Mouse (Mus musculus) urinary bladder, adult 2 months (tissue): ENCODE results near the gene Vmn2r76. TPM values are rescaled to one million over a fixed set of nuclear protein-coding genes. Genes with fewer than 3 reads are reported as not detected.
"Not testable (repeated sequence)": the region's sequence is repeated elsewhere in the genome, so short reads cannot be mapped to it uniquely, and the experiment has no call there.

ENCODE experiments used
- DNase-seq: peaks from one replicate; pipeline ENCODE4 v3.0.0; 2022; ENCODE audit warnings: low spot score
- polyA plus RNA-seq: library from polyadenylated mRNA; depleted of rRNA; stranded (reverse); fragments of >200 nt; gene quantifications from 2 replicates; pipeline ENCODE4 v1.2.3, GENCODE M21; 2012; rRNA removed

Gene Vmn2r76
- polyA plus RNA-seq: not detected in 2 replicates

DNA sequence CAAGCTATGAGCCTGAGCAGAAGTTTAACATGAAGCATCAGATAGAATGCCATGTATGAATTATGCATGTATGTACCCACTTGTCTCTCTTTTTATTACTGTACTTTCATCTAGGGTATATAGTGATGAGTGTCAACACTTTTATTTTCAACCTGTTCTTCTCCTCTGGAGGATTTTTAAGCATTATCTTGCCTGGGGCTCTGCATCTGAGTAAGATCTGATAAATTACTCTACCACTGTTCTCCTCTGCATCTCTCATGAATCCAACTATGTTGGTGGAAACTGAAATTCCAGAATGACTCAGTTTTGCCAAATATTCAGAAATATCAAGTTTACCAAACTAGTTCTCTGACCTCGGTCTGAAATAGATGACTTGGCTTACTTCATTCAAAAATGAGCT, at the start of gene Vmn2r76:
Gene Vmn2r76 (minus strand): TSS at position 101 of the 400 bp plus-strand sequence.
- DNase-seq: no peak

DNA sequence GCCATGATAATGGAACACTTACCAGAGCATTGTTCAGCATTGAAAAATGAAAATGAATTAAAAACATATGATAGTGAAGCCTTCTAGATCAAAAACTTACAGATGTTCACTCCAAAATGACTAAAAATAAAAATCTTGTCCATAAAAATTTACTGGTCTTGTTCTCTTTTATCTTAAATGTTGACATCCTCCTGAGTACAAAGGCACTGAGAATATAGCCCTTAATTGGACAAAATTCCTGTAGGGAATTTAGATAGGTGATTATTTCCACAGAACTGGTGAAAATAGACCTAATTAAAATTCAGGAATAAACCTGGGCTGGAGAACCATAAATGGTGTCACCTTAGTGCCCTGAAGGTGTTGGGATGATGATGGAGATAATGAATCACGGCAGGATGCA, 31.0 kb upstream of the Vmn2r76 start, which contains the start of gene Olfr310:
Gene Olfr310 (minus strand): TSS at position 101 of the 400 bp plus-strand sequence.
- no peak for DNase-seq

DNA sequence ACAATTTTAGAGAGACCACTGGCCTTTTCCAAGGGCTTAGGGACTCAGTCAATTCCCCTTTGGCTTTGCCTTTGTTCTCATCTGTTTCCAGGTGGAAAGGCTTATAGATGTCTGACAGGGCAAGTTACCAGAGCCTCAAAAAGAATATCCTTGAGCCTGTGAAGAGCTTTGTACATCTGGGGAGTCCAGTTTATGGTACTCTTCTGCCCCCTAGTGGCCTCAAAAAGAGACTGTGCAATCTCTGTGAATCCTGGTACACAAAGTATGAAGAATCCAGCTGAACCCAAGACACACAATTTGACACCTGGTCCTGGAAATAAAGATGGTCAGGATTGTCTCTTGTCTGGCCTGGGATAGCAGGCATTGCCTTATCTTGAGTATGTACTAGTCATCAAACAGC, 34.8 kb downstream of the Vmn2r76 start:
- DNase-seq: no peak

DNA sequence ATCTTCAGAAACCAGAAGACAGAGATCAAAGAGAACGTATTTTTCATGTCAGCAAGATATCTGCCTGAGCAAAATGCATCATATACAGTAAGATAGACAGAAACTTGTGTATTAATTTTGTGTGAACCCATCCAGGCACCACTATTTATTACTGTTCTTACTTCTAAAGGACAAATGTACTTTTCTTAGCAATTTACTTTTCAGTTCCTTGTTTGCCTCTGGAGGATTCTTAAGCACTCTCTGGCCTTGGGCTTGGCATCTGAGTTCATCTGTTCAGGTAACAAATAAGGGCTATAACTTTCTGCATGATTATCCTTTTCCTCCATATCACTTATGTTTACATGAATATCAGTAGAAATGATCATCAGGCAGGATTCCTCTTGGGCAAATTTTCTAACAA, 74.4 kb downstream of the Vmn2r76 start, which contains the start of gene Vmn2r75:
Gene Vmn2r75 (minus strand): TSS at position 101 of the 400 bp plus-strand sequence.
- DNase-seq: not testable (repeated sequence)

Other genes with a start within 250 kb of the Vmn2r76 start
- not detected in 2 replicates for gene Vmn2r75, start 74.5 kb downstream of the Vmn2r76 start, polyA plus RNA-seq
- gene Olfr310, start 30.9 kb upstream of the Vmn2r76 start, polyA plus RNA-seq: not detected in 2 replicates
- not detected in 2 replicates for gene Olfr309, start 67.4 kb upstream of the Vmn2r76 start, polyA plus RNA-seq
- gene Olfr308, start 79.3 kb upstream of the Vmn2r76 start, polyA plus RNA-seq: not detected in 2 replicates
- not detected in 2 replicates for gene Olfr307, start 91.3 kb upstream of the Vmn2r76 start, polyA plus RNA-seq
- not detected in 2 replicates for gene Olfr305, start 120.6 kb upstream of the Vmn2r76 start, polyA plus RNA-seq
- not detected in 2 replicates for gene Olfr304, start 140.3 kb upstream of the Vmn2r76 start, polyA plus RNA-seq
- not detected in 2 replicates for gene Olfr303, start 151.5 kb upstream of the Vmn2r76 start, polyA plus RNA-seq
- gene Olfr301, start 157.5 kb upstream of the Vmn2r76 start, polyA plus RNA-seq: not detected in 2 replicates
- not detected in 2 replicates for gene Olfr299, start 213.6 kb upstream of the Vmn2r76 start, polyA plus RNA-seq
- not detected in 2 replicates for gene Olfr298, start 246.2 kb upstream of the Vmn2r76 start, polyA plus RNA-seq